Mouse (Mus musculus): ENCODE results near the gene Slc9a3r1. TPM values are rescaled to one million over a fixed set of nuclear protein-coding genes. Genes with fewer than 3 reads are reported as not detected.

The Slc9a3r1 gene
- polyA plus RNA-seq, 1 experiment from 2014 or later: 32.0 TPM

GRCm38 (mm10) chr11:115217439-115218410 is 54.6 kb downstream of the Slc9a3r1 start:
- 73% methylated on average over 18 of the region's 18 CpGs for WGBS
- Histone ChIP-seq H3K4me3 (ENCODE audit: low read depth, low read length) (no peak overlapping the region), H3K27ac (ENCODE audit: low read depth, low read length) (no peak overlapping the region), H3K36me3 (ENCODE audit: control insufficient read depth, insufficient read depth, low read length) (no peaks in the 10 kb centered on the region), H3K27me3 (ENCODE audit: control insufficient read depth, insufficient read depth, low read length) (no peaks in the 10 kb centered on the region), H3K9ac (ENCODE audit: low read length) (no peak overlapping the region), H3K4me1 (ENCODE audit: control insufficient read depth, insufficient read depth, low read length) (no peaks in the 10 kb centered on the region), H3K9me3 (ENCODE audit: control insufficient read depth, low read length) (no peaks in the 10 kb centered on the region), H3K4me2 (no peak overlapping the region)
- ATAC-seq (ENCODE audit: low FRiP score): no peak
- DNase-seq (ENCODE audit: low spot score, missing footprints): no peak

GRCm38 (mm10) chr11:115219263-115219662 is 56.1 kb downstream of the Slc9a3r1 start:
- Histone ChIP-seq H3K4me3 (ENCODE audit: low read depth, low read length) (no peak overlapping the region), H3K9me3 (ENCODE audit: control insufficient read depth, low read length) (no peaks in the 10 kb centered on the region), H3K27ac (ENCODE audit: low read depth, low read length) (no peak overlapping the region), H3K27me3 (ENCODE audit: control insufficient read depth, insufficient read depth, low read length) (no peaks in the 10 kb centered on the region), H3K4me2 (no peak overlapping the region), H3K36me3 (ENCODE audit: control insufficient read depth, insufficient read depth, low read length) (no peaks in the 10 kb centered on the region), H3K9ac (ENCODE audit: low read length) (no peak overlapping the region), H3K4me1 (ENCODE audit: control insufficient read depth, insufficient read depth, low read length) (no peaks in the 10 kb centered on the region)
- 82% methylated on average over 9 of the region's 9 CpGs for WGBS
- no peak for DNase-seq (ENCODE audit: low spot score, missing footprints)
- no peak for ATAC-seq (ENCODE audit: low FRiP score)

DNA sequence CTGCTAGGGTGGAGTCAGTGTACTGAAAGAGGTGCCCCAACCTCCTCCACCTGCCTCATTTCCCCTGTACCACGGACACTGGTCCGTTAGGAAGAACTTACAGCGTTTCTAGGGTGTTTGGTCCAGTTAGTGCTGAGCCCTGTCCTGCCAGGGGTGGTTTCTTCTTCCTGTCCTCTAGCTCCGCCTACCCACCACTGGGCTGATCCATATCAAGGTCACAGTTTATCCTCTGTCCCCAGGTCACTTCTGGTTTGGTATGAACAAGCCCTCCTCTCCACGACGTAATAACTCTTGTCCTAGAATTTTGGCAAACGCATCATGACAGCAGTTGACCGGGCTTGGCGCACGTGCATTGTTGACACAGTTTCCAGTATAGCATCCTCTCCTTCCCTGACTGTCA is 56.5 kb downstream of the Slc9a3r1 start:
- 91% methylated on average over 10 of the region's 10 CpGs for WGBS
- Histone ChIP-seq H3K4me3 (ENCODE audit: low read depth, low read length) (no peak overlapping the region), H3K36me3 (ENCODE audit: control insufficient read depth, insufficient read depth, low read length) (no peaks in the 10 kb centered on the region), H3K9ac (ENCODE audit: low read length) (no peak overlapping the region), H3K27me3 (ENCODE audit: control insufficient read depth, insufficient read depth, low read length) (no peaks in the 10 kb centered on the region), H3K4me1 (ENCODE audit: control insufficient read depth, insufficient read depth, low read length) (no peaks in the 10 kb centered on the region), H3K9me3 (ENCODE audit: control insufficient read depth, low read length) (no peaks in the 10 kb centered on the region), H3K4me2 (no peak overlapping the region), H3K27ac (ENCODE audit: low read depth, low read length) (no peak overlapping the region)
- ATAC-seq (ENCODE audit: low FRiP score): no peak
- DNase-seq (ENCODE audit: low spot score, missing footprints): no peak

DNA sequence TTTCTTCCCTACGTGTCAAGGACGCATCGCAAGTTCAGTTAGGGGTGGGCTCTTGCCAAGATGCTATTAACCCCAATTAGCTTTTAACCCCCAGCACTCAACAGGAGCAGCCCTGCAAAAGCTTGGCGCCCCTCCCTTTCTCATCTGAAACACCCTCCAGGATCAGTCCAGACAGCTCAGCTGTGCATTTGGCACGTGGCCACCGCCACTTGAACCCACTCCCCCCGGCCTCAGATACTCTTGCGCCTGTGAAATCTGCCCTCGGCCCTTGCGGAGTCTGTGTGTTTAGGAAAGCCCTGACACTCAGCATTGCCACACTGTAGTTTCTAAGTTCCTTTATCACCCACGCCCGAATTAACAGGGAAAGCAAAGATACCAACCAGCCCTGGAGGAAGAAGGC is 58.9 kb downstream of the Slc9a3r1 start:
- Histone ChIP-seq H3K4me3 (ENCODE audit: low read depth, low read length) (no peak overlapping the region), H3K27me3 (ENCODE audit: control insufficient read depth, insufficient read depth, low read length) (no peaks in the 10 kb centered on the region), H3K4me2 (no peak overlapping the region), H3K4me1 (ENCODE audit: control insufficient read depth, insufficient read depth, low read length) (peaks cover 10% of the 10 kb centered on the region), H3K9me3 (ENCODE audit: control insufficient read depth, low read length) (no peaks in the 10 kb centered on the region), H3K27ac (ENCODE audit: low read depth, low read length) (no peak overlapping the region), H3K9ac (ENCODE audit: low read length) (no peak overlapping the region), H3K36me3 (ENCODE audit: control insufficient read depth, insufficient read depth, low read length) (no peaks in the 10 kb centered on the region)
- WGBS: 79% methylated on average over 12 of the region's 12 CpGs
- ATAC-seq (ENCODE audit: low FRiP score): no peak
- DNase-seq (ENCODE audit: low spot score, missing footprints): no peak

DNA sequence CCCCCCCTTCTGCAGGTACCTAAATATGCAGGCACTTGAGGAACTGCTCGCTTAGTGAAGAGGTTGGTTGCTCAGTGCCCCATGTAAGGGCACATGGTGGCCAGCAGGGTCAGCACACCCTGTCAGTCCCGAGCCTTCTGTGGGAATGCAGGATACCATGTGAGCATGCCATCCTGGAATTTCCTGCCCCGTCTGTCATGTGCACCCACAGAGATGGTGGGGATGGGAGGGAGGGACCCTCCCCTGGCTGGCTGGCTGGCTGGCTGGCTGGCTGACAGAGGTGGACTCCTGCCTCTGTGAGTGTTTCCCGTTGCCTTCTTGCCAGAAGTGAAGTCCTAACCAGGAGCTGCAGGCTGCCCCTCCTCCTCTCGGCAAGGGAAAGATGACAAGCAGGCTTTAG is 59.4 kb downstream of the Slc9a3r1 start:
- H3K4me1 ChIP-seq (ENCODE audit: control insufficient read depth, insufficient read depth, low read length): peaks cover 15% of the 10 kb centered on the region
- no peak overlapping the region for H3K9ac ChIP-seq (ENCODE audit: low read length)
- no peak for ATAC-seq (ENCODE audit: low FRiP score)
- no peak overlapping the region for H3K4me3 ChIP-seq (ENCODE audit: low read depth, low read length)
- no peak overlapping the region for H3K27ac ChIP-seq (ENCODE audit: low read depth, low read length)
- no peak for DNase-seq (ENCODE audit: low spot score, missing footprints)
- 50% methylated on average over 5 of the region's 5 CpGs for WGBS
- no peaks in the 10 kb centered on the region for H3K9me3 ChIP-seq (ENCODE audit: control insufficient read depth, low read length)
- H3K4me2 ChIP-seq: no peak overlapping the region
- no peaks in the 10 kb centered on the region for H3K27me3 ChIP-seq (ENCODE audit: control insufficient read depth, insufficient read depth, low read length)
- H3K36me3 ChIP-seq (ENCODE audit: control insufficient read depth, insufficient read depth, low read length): no peaks in the 10 kb centered on the region

GRCm38 (mm10) chr11:115223451-115223850 is 60.3 kb downstream of the Slc9a3r1 start:
- no peak for DNase-seq (ENCODE audit: low spot score, missing footprints)
- ATAC-seq (ENCODE audit: low FRiP score): no peak
- Histone ChIP-seq H3K4me1 (ENCODE audit: control insufficient read depth, insufficient read depth, low read length) (peaks cover 24% of the 10 kb centered on the region), H3K9ac (ENCODE audit: low read length) (no peak overlapping the region), H3K4me3 (ENCODE audit: low read depth, low read length) (no peak overlapping the region), H3K9me3 (ENCODE audit: control insufficient read depth, low read length) (no peaks in the 10 kb centered on the region), H3K36me3 (ENCODE audit: control insufficient read depth, insufficient read depth, low read length) (no peaks in the 10 kb centered on the region), H3K4me2 (no peak overlapping the region), H3K27ac (ENCODE audit: low read depth, low read length) (no peak overlapping the region), H3K27me3 (ENCODE audit: control insufficient read depth, insufficient read depth, low read length) (no peaks in the 10 kb centered on the region)
- WGBS: 71% methylated on average over 11 of the region's 11 CpGs

GRCm38 (mm10) chr11:115223877-115224276 is 60.7 kb downstream of the Slc9a3r1 start:
- Histone ChIP-seq H3K4me1 (ENCODE audit: control insufficient read depth, insufficient read depth, low read length) (peaks cover 24% of the 10 kb centered on the region), H3K4me2 (no peak overlapping the region), H3K9me3 (ENCODE audit: control insufficient read depth, low read length) (no peaks in the 10 kb centered on the region), H3K27ac (ENCODE audit: low read depth, low read length) (no peak overlapping the region), H3K9ac (ENCODE audit: low read length) (no peak overlapping the region), H3K27me3 (ENCODE audit: control insufficient read depth, insufficient read depth, low read length) (no peaks in the 10 kb centered on the region), H3K36me3 (ENCODE audit: control insufficient read depth, insufficient read depth, low read length) (no peaks in the 10 kb centered on the region), H3K4me3 (ENCODE audit: low read depth, low read length) (no peak overlapping the region)
- ATAC-seq (ENCODE audit: low FRiP score) (no peak), DNase-seq (ENCODE audit: low spot score, missing footprints) (no peak)
- 85% methylated on average over 6 of the region's 6 CpGs for WGBS

- DNase-seq (ENCODE audit: low spot score, missing footprints) (peak; percentile 96), ATAC-seq (ENCODE audit: low FRiP score) (peak; percentile 25; the same call in 1 of the 2 replicates)
- Histone ChIP-seq H3K27me3 (ENCODE audit: control insufficient read depth, insufficient read depth, low read length) (no peaks in the 10 kb centered on the region), H3K27ac (ENCODE audit: low read depth, low read length) (no peak overlapping the region), H3K4me1 (ENCODE audit: control insufficient read depth, insufficient read depth, low read length) (peaks cover 24% of the 10 kb centered on the region), H3K4me2 (no peak overlapping the region), H3K4me3 (ENCODE audit: low read depth, low read length) (no peak overlapping the region), H3K36me3 (ENCODE audit: control insufficient read depth, insufficient read depth, low read length) (no peaks in the 10 kb centered on the region), H3K9me3 (ENCODE audit: control insufficient read depth, low read length) (no peaks in the 10 kb centered on the region), H3K9ac (ENCODE audit: low read length) (no peak overlapping the region)
- WGBS: 34% methylated on average over 8 of the region's 8 CpGs
These were observed 61.7 kb downstream of the Slc9a3r1 start for GRCm38 (mm10) chr11:115224889-115225288.

DNA sequence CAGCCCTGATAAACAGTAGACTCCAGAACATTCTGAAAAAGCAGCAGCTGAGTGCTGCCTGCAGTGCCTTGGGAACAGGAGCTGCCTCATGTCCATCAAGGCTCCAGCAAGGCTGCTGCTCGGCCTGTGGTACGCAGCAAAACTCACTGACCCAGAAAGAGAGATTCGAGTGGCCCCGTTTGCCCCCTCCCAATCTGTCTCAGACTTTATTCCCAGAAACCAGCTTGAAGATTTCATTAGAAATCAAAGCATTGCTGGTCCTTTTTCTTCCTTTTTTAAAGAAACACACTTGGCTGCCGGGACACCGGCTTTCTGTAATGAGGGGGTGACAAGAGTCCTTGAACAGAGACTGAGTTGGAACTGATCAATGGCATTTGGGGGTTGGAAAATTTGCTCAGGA is 62.2 kb downstream of the Slc9a3r1 start:
- H3K27ac ChIP-seq (ENCODE audit: low read depth, low read length): no peak overlapping the region
- DNase-seq (ENCODE audit: low spot score, missing footprints): no peak
- H3K4me1 ChIP-seq (ENCODE audit: control insufficient read depth, insufficient read depth, low read length): peaks cover 24% of the 10 kb centered on the region

More for the DNA sequence above, 62.2 kb downstream of the Slc9a3r1 start:
- H3K9ac ChIP-seq (ENCODE audit: low read length): no peak overlapping the region
- H3K4me3 ChIP-seq (ENCODE audit: low read depth, low read length): no peak overlapping the region
- no peak overlapping the region for H3K4me2 ChIP-seq
- no peaks in the 10 kb centered on the region for H3K9me3 ChIP-seq (ENCODE audit: control insufficient read depth, low read length)
- no peak for ATAC-seq (ENCODE audit: low FRiP score)
- H3K36me3 ChIP-seq (ENCODE audit: control insufficient read depth, insufficient read depth, low read length): no peaks in the 10 kb centered on the region
- no peaks in the 10 kb centered on the region for H3K27me3 ChIP-seq (ENCODE audit: control insufficient read depth, insufficient read depth, low read length)
- 57% methylated on average over 6 of the region's 6 CpGs for WGBS

All from midbrain, embryonic 11.5 days (tissue).